Mouse (Mus musculus) ES-CJ7 (cell line): ENCODE measurements around the gene Kcnh7.

Experiments
- DNase-seq: peaks from one replicate; pipeline ENCODE4 v3.0.0; 2011; ENCODE audit warnings: low read depth, low spot score

Kcnh7 gene

GRCm38 (mm10) chr2:62646014-62646645 is 538.0 kb downstream of the Kcnh7 start, which contains the start of gene Ifih1:
Gene Ifih1 (minus strand): TSS chr2:62646255.
- peak; percentile 17 for DNase-seq

GRCm38 (mm10) chr2:62645475-62645874 is 538.6 kb downstream of the Kcnh7 start:
- DNase-seq = no peak

GRCm38 (mm10) chr2:62644891-62645290 is 539.2 kb downstream of the Kcnh7 start:
- no peak for DNase-seq
